Mouse (Mus musculus) midbrain, embryonic 15.5 days (tissue): ENCODE measurements around the gene Mis12. TPM values are rescaled to one million over a fixed set of nuclear protein-coding genes. Genes with fewer than 3 reads are reported as not detected.
A peak's percentile ranks its signal among the peaks of the same experiment; 100 is the strongest.

Source experiments
- ATAC-seq: fragments of 200-750 bp; cut with Nextera tagmentation; replicated peaks from 2 replicates; pipeline ENCODE4 v1.8.0; 2017; ENCODE audit warnings: moderate TSS enrichment
- H3K27ac ChIP-seq: fragments of 300-500 bp; sonication (generic); 2 replicates; pipeline ENCODE4 v1.5.1; 2015; ENCODE audit warnings: mild to moderate bottlenecking, inconsistent platforms
- H3K27me3 ChIP-seq: fragments of 300-500 bp; sonication (generic); replicated peaks from 2 replicates; pipeline ENCODE4 v1.6.1; 2015; ENCODE audit warnings: inconsistent platforms
- H3K36me3 ChIP-seq: fragments of 300-500 bp; sonication (generic); replicated peaks from 2 replicates; pipeline ENCODE4 v1.6.1; 2015; ENCODE audit warnings: inconsistent platforms
- H3K4me1 ChIP-seq: fragments of 300-500 bp; sonication (generic); 2 replicates; pipeline ENCODE4 v1.6.1; 2015; ENCODE audit warnings: inconsistent platforms
- H3K4me2 ChIP-seq: fragments of 300-500 bp; sonication (generic); 2 replicates; pipeline ENCODE4 v1.6.1; 2015; ENCODE audit warnings: inconsistent platforms, mild to moderate bottlenecking, moderate library complexity
- H3K4me3 ChIP-seq: fragments of 300-500 bp; sonication (generic); 2 replicates; pipeline ENCODE4 v1.5.1; 2015; ENCODE audit warnings: mild to moderate bottlenecking, inconsistent platforms
- H3K9ac ChIP-seq: fragments of 300-500 bp; sonication (generic); 2 replicates; pipeline ENCODE4 v1.6.1; 2015; ENCODE audit warnings: mild to moderate bottlenecking, inconsistent platforms
- H3K9me3 ChIP-seq: fragments of 300-500 bp; sonication (generic); 2 replicates; pipeline ENCODE4 v1.6.1; 2016; ENCODE audit warnings: inconsistent platforms
- WGBS: fragments of 180-500 bp; shearing (Covaris S2); methylation state at CpG from one replicate; pipeline ENCODE4 v1.1.7; 2015; ENCODE audit warnings: mixed read lengths; 5-methylcytosine and 5-hydroxymethylcytosine counted together
- polyA plus RNA-seq: library from polyadenylated mRNA; unstranded; fragments of >200 nt; fragmentation: Nextera tagmentation; extraction: Ambion mirVana; gene quantifications from 2 replicates; pipeline ENCODE4 v1.2.1, GENCODE M21; 2015

Mis12 gene
- polyA plus RNA-seq, 1 experiment from 2014 or later, result 37.5 TPM

- H3K9me3 ChIP-seq, result no peaks in the 10 kb centered on the region
- ATAC-seq, result no peak
- H3K4me1 ChIP-seq, result peaks cover 23% of the 10 kb centered on the region
- H3K27me3 ChIP-seq, result no peaks in the 10 kb centered on the region
- H3K27ac ChIP-seq, result no peak overlapping the region
- peaks cover 34% of the 10 kb centered on the region for H3K36me3 ChIP-seq
- no peak overlapping the region for H3K4me3 ChIP-seq
- 83% methylated on average over 3 of the region's 3 CpGs for WGBS
- H3K4me2 ChIP-seq, result no peak overlapping the region
- H3K9ac ChIP-seq, result no peak overlapping the region
These were observed 8.9 kb downstream of the Mis12 start for GRCm38 (mm10) chr11:71028280-71028679.

- H3K9ac ChIP-seq, result no peak overlapping the region
- 78% methylated on average over 3 of the region's 3 CpGs for WGBS
These were observed 10.2 kb downstream of the Mis12 start for GRCm38 (mm10) chr11:71029403-71030118.

GRCm38 (mm10) chr11:71032070-71032469, 12.7 kb downstream of the Mis12 start:
- no peak for ATAC-seq
- Histone ChIP-seq H3K9me3 (no peaks in the 10 kb centered on the region), H3K4me3 (peak overlapping the region; percentile 67), H3K9ac (peak overlapping the region; percentile 76), H3K4me2 (peak overlapping the region; percentile 72), H3K27ac (peak overlapping the region; percentile 95), H3K4me1 (peaks cover 28% of the 10 kb centered on the region), H3K27me3 (no peaks in the 10 kb centered on the region), H3K36me3 (peaks cover 10% of the 10 kb centered on the region)
- 37% methylated on average over 7 of the region's 7 CpGs for WGBS

More at GRCm38 (mm10) chr11:71029403-71030118, 10.2 kb downstream of the Mis12 start:
- peaks cover 30% of the 10 kb centered on the region for H3K36me3 ChIP-seq
- peaks cover 28% of the 10 kb centered on the region for H3K4me1 ChIP-seq
- no peaks in the 10 kb centered on the region for H3K27me3 ChIP-seq
- H3K4me2 ChIP-seq, result no peak overlapping the region
- no peak for ATAC-seq
- H3K4me3 ChIP-seq, result no peak overlapping the region
- no peak overlapping the region for H3K27ac ChIP-seq
- H3K9me3 ChIP-seq, result no peaks in the 10 kb centered on the region

GRCm38 (mm10) chr11:71032491-71033162, 13.2 kb downstream of the Mis12 start:
- 3% methylated on average over 26 of the region's 26 CpGs for WGBS
- Histone ChIP-seq H3K4me3 (peak overlapping the region; percentile 67), H3K27ac (peak overlapping the region; percentile 95), H3K27me3 (no peaks in the 10 kb centered on the region), H3K4me1 (peaks cover 28% of the 10 kb centered on the region), H3K4me2 (peak overlapping the region; percentile 72), H3K9me3 (no peaks in the 10 kb centered on the region), H3K9ac (peak overlapping the region; percentile 76), H3K36me3 (peaks cover 4% of the 10 kb centered on the region; the same call in 1 of the 2 replicates)
- peak; percentile 68 for ATAC-seq

GRCm38 (mm10) chr11:71033163-71033761, 13.9 kb downstream of the Mis12 start, which contains the start of gene 6330403K07Rik:
TSS of gene 6330403K07Rik (minus strand) at chr11:71033513.
- Histone ChIP-seq H3K4me1 (peaks cover 28% of the 10 kb centered on the region), H3K9me3 (no peaks in the 10 kb centered on the region), H3K4me2 (peak within 1 kb of the TSS; percentile 72), H3K36me3 (no peaks in the 10 kb centered on the region), H3K27ac (peak within 1 kb of the TSS; percentile 95), H3K9ac (peak within 1 kb of the TSS; percentile 76), H3K27me3 (no peaks in the 10 kb centered on the region), H3K4me3 (peak within 1 kb of the TSS; percentile 67)
- WGBS, result under 1% methylated on average over 25 of the region's 31 CpGs
- ATAC-seq, result peak; percentile 97

- H3K4me3 ChIP-seq, result no peak overlapping the region
- WGBS, result 95% methylated on average over 5 of the region's 5 CpGs
- ATAC-seq, result no peak
- H3K9me3 ChIP-seq, result no peaks in the 10 kb centered on the region
- H3K27ac ChIP-seq, result no peak overlapping the region
- H3K4me2 ChIP-seq, result no peak overlapping the region
- H3K4me1 ChIP-seq, result no peaks in the 10 kb centered on the region
- no peak overlapping the region for H3K9ac ChIP-seq
- H3K27me3 ChIP-seq, result no peaks in the 10 kb centered on the region
- no peaks in the 10 kb centered on the region for H3K36me3 ChIP-seq
These were observed 20.3 kb downstream of the Mis12 start for GRCm38 (mm10) chr11:71039526-71040298.

GRCm38 (mm10) chr11:71052554-71052953, 33.1 kb downstream of the Mis12 start:
- WGBS, result 0% methylated on average over 1 of the region's 1 CpGs

GRCm38 (mm10) chr11:71076342-71076741, 56.9 kb downstream of the Mis12 start:
- no peaks in the 10 kb centered on the region for H3K36me3 ChIP-seq
- no peaks in the 10 kb centered on the region for H3K27me3 ChIP-seq
- no peaks in the 10 kb centered on the region for H3K9me3 ChIP-seq
- no peak overlapping the region for H3K4me3 ChIP-seq
- WGBS, result 86% methylated on average over 1 of the region's 1 CpGs
- H3K4me2 ChIP-seq, result no peak overlapping the region
- H3K4me1 ChIP-seq, result no peaks in the 10 kb centered on the region
- H3K9ac ChIP-seq, result no peak overlapping the region
- ATAC-seq, result no peak
- no peak overlapping the region for H3K27ac ChIP-seq

More at GRCm38 (mm10) chr11:71052554-71052953, 33.1 kb downstream of the Mis12 start:
- no peak for ATAC-seq
- Histone ChIP-seq H3K27ac (no peak overlapping the region), H3K4me3 (no peak overlapping the region), H3K9me3 (no peaks in the 10 kb centered on the region), H3K27me3 (no peaks in the 10 kb centered on the region), H3K9ac (no peak overlapping the region), H3K36me3 (no peaks in the 10 kb centered on the region), H3K4me2 (no peak overlapping the region), H3K4me1 (no peaks in the 10 kb centered on the region)

Other genes starting within 250 kb of the Mis12 start
- not detected in 2 replicates for gene Scimp, start 207.0 kb upstream of the Mis12 start, polyA plus RNA-seq
- 85.6 and 93.1 TPM in 2 replicates for gene Rabep1, start 174.8 kb upstream of the Mis12 start, polyA plus RNA-seq
- gene Nup88, start 49.6 kb upstream of the Mis12 start, polyA plus RNA-seq, result 121 and 127 TPM in 2 replicates
- gene Rpain, start 49.4 kb upstream of the Mis12 start, polyA plus RNA-seq, result 68.2 and 70.4 TPM in 2 replicates
- gene C1qbp, start 36.6 kb upstream of the Mis12 start, polyA plus RNA-seq, result 160 and 166 TPM in 2 replicates
- gene Dhx33, start 15.2 kb upstream of the Mis12 start, polyA plus RNA-seq, result 15.3 and 16.2 TPM in 2 replicates
- 28.8 and 33.1 TPM in 2 replicates for gene Derl2, start 230 bp downstream of the Mis12 start, polyA plus RNA-seq
- 718 and 742 TPM in 2 replicates for gene 6330403K07Rik, start 13.9 kb downstream of the Mis12 start, polyA plus RNA-seq
- 0.04 and 0.05 TPM in 2 replicates for gene Nlrp1a, start 125.1 kb downstream of the Mis12 start, polyA plus RNA-seq
- 0.04 TPM in 1 of 2 replicates, not detected in the other for gene Nlrp1b, start 211.1 kb downstream of the Mis12 start, polyA plus RNA-seq